Mouse (Mus musculus): ENCODE measurements at regions not wholly inside any gene's neighbourhood (a gene's known extent, or its start where the extent isn't known, plus 50 kb on each side); places are given as distances from the start of the nearest gene placed in this dataset.

GRCm38 (mm10) chr4:106129803-106130202 is 186.2 kb upstream of the Usp24 start:
- ATAC-seq (replicated peaks; ENCODE audit: insufficient number of reproducible peaks, low FRiP score, low TSS enrichment, poor library complexity, severe bottlenecking), result no peak

- ATAC-seq (replicated peaks; ENCODE audit: insufficient number of reproducible peaks, low FRiP score, low TSS enrichment, poor library complexity, severe bottlenecking), result no peak
Observed at GRCm38 (mm10) chr4:106133746-106134730, 182.0 kb upstream of the Usp24 start.

GRCm38 (mm10) chr4:106142741-106143140 is 173.3 kb upstream of the Usp24 start:
- no peak for ATAC-seq (replicated peaks; ENCODE audit: insufficient number of reproducible peaks, low FRiP score, low TSS enrichment, poor library complexity, severe bottlenecking)

DNA sequence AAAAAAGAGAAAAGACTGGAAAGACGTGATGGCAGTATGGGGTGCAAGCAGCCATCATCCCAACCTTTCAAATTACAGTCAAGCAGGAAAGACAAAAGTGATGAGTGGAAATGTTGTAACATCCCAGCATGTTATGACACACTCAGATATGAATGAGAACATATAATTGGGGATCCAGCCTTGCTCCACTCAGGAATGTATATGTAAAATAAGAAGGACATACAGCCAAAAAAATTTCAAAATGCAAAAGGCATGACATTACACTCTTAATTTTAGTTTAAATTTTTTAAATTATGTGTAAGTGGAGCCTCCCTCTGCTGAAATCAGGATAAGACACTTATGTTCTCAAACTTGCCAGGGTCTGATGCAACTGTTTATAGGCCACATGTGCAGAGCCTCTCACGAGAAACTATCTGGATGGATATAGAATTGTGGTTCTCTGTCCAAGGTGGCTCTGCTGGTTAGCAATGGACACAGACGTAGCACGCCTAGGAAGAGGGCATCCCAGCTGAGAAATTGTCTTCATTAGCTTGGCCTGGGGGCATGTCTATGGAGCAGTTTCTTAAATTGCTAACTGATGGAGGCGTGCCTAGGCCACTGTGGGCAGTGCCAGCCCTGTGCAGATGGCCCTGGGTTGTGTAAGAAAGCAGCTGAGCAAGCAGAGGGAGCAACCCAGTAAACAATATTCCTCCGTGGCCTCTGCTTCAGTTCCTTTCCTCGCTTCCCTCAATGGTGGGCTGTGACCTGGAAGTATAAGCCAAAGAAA is 171.5 kb upstream of the Usp24 start:
- no peak for ATAC-seq (replicated peaks; ENCODE audit: insufficient number of reproducible peaks, low FRiP score, low TSS enrichment, poor library complexity, severe bottlenecking)

DNA sequence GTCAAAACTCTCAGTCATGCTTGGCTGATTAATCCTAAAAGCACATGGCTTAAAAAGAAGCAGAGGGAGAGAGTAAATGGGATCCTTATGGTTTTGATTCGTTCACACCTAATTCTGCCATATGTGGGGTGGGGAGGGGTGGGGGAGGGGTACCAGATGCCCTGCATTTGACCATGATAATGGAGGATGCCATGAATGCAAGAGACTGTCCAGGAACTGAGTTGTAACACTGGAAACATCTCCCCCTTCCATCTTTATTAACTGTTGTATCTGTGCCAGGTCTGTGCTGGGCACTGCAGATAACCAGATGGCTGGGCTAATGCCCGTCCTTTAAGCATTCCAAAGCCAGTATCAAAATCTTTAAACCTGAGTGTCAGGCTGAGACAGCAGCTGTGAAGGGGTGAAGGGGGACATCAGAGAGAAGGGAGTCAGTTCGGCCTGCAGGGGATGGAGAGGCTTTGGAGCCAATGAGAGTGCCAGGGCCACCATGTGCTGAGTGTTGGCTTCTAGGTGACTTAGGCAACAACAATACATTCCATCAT is 169.0 kb upstream of the Usp24 start:
- ATAC-seq (replicated peaks; ENCODE audit: insufficient number of reproducible peaks, low FRiP score, low TSS enrichment, poor library complexity, severe bottlenecking), result no peak

DNA sequence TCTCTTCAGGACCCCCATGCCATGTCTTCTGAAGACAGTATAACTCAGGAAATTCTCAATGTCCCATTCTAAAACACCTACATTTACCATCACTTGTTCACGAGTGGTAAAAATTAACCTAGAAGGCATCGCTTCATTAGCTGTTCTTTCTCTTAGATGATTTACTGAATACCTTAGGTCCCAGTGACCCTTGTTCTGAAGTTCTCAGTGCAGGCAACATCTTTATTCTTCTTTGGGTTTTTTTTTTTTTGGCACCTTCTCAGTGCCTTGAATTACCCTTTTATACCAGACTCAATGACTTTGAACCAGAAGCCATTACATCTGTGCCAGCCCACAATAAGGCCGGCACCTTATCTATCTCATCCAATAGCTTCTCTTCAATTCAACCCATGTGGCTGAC is 167.1 kb upstream of the Usp24 start:
- ATAC-seq (replicated peaks; ENCODE audit: insufficient number of reproducible peaks, low FRiP score, low TSS enrichment, poor library complexity, severe bottlenecking), result no peak

GRCm38 (mm10) chr4:106149471-106150048 is 166.5 kb upstream of the Usp24 start:
- ATAC-seq (replicated peaks; ENCODE audit: insufficient number of reproducible peaks, low FRiP score, low TSS enrichment, poor library complexity, severe bottlenecking), result no peak

DNA sequence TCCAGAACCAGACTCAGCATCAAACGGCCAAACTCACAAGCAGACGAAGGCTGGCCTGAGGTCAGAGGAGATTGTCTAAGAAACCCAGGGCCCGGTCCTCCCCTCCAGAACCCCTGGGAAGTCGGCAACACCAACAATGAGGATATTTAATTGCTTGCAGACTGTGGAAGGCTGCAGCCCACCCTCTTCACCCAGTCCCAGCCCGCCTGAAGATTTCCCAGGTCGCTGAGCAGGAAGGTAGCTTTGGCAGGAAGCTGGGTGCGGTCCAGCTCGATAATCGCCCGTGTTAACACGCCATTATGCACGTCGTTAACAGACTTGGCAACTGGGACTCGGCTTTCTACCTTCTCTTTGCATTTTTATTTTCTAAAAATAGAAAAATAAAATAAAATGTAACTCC is 165.2 kb upstream of the Usp24 start:
- no peak for ATAC-seq (replicated peaks; ENCODE audit: insufficient number of reproducible peaks, low FRiP score, low TSS enrichment, poor library complexity, severe bottlenecking)

GRCm38 (mm10) chr4:106157451-106158179 is 158.4 kb upstream of the Usp24 start:
- ATAC-seq (replicated peaks; ENCODE audit: insufficient number of reproducible peaks, low FRiP score, low TSS enrichment, poor library complexity, severe bottlenecking), result no peak

- ATAC-seq (replicated peaks; ENCODE audit: insufficient number of reproducible peaks, low FRiP score, low TSS enrichment, poor library complexity, severe bottlenecking), result no peak
Observed at GRCm38 (mm10) chr4:106161592-106161991, 154.4 kb upstream of the Usp24 start.

GRCm38 (mm10) chr4:106162551-106162950 is 153.5 kb upstream of the Usp24 start:
- no peak for ATAC-seq (replicated peaks; ENCODE audit: insufficient number of reproducible peaks, low FRiP score, low TSS enrichment, poor library complexity, severe bottlenecking)

DNA sequence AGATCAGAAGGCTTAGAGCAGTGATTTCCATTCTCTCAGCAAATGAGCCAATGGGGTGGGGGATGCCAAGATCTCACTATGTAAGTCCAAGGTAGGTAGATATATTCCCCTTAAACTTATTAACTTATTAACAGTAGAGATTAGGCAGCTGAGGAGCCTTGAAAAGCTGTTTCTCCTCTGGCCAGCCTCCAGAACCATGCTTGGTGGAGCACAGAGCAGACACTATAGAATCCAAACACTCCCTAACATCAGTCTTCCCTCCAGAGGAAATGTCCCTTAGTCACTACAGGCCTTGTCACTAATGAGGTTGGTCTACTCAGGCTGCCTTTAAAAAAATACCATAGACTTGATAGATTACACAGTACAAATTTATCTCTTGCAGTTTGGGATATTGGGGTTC is 152.8 kb upstream of the Usp24 start:
- no peak for ATAC-seq (replicated peaks; ENCODE audit: insufficient number of reproducible peaks, low FRiP score, low TSS enrichment, poor library complexity, severe bottlenecking)

GRCm38 (mm10) chr4:106167716-106168115 is 148.3 kb upstream of the Usp24 start:
- no peak for ATAC-seq (replicated peaks; ENCODE audit: insufficient number of reproducible peaks, low FRiP score, low TSS enrichment, poor library complexity, severe bottlenecking)

DNA sequence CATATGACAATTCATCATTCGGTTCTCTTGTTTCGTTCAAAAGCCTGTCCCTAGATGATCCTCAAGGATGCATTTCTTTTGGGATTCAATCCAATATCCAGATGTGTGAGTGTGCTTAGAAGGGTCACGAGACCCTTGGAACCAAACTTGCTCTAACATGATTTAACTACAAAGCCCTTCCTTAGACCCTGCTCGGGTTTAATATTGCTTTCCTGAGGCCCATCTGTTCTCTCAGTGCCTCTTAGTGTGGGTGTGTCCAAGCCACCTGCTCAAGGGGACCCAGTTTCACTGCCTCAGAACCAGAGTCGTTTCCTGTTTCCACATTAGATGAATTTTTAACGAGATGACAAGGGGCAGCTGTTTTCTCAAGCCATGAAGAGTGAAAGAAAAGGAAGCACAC is 147.3 kb upstream of the Usp24 start:
- no peak for ATAC-seq (replicated peaks; ENCODE audit: insufficient number of reproducible peaks, low FRiP score, low TSS enrichment, poor library complexity, severe bottlenecking)

DNA sequence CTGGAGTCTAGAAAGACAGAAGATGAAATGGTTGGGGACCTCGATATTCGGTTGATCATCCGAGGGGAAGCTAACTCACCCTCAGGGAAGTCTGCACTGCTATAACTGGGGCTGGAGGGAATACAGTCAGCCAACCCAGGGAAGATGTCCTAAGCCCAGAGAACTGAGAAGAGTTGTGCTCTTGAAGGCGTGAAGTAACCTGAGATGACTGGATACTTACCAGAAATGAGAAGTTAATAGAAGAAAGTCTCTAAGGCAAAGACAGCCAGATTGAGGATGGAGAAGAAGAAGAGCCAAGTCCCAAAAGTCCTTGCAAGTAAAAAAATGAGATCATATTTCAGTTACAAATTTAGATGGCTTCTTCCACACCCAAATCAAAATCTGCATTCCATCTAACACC is 146.5 kb upstream of the Usp24 start:
- ATAC-seq (replicated peaks; ENCODE audit: insufficient number of reproducible peaks, low FRiP score, low TSS enrichment, poor library complexity, severe bottlenecking), result no peak

- ATAC-seq (replicated peaks; ENCODE audit: insufficient number of reproducible peaks, low FRiP score, low TSS enrichment, poor library complexity, severe bottlenecking), result no peak
Observed at GRCm38 (mm10) chr4:106170731-106171130, 145.3 kb upstream of the Usp24 start.

GRCm38 (mm10) chr4:106175352-106175751 is 140.7 kb upstream of the Usp24 start:
- no peak for ATAC-seq (replicated peaks; ENCODE audit: insufficient number of reproducible peaks, low FRiP score, low TSS enrichment, poor library complexity, severe bottlenecking)

- no peak for ATAC-seq (replicated peaks; ENCODE audit: insufficient number of reproducible peaks, low FRiP score, low TSS enrichment, poor library complexity, severe bottlenecking)
Observed at GRCm38 (mm10) chr4:106185745-106186501, 130.1 kb upstream of the Usp24 start.

All from monocyte, adult 5-6 weeks (primary cell).